Mouse (Mus musculus) cortical plate, adult 2 months (tissue): ENCODE results near the gene Mtf1. TPM values are rescaled to one million over a fixed set of nuclear protein-coding genes. Genes with fewer than 3 reads are reported as not detected.

Experiments
- H3K27ac ChIP-seq: fragments of 200-500 bp; 2 replicates; pipeline ENCODE4 v1.5.1; 2012; ENCODE audit warnings: low read length, control low read depth, inconsistent platforms; ENCODE audit not compliant: insufficient read depth
- H3K4me1 ChIP-seq: fragments of 200-500 bp; 2 replicates; pipeline ENCODE4 v1.6.1; 2011; ENCODE audit warnings: low read length; ENCODE audit not compliant: control insufficient read depth, insufficient read depth
- H3K4me3 ChIP-seq: fragments of 200-500 bp; 2 replicates; pipeline ENCODE4 v1.5.1; 2011; ENCODE audit warnings: mild to moderate bottlenecking, low read length, control low read depth; ENCODE audit not compliant: insufficient read depth
- CTCF ChIP-seq: fragments of 200-500 bp; IDR thresholded peaks from 2 replicates; pipeline ENCODE4 v1.5.1; 2011; ENCODE audit warnings: mild to moderate bottlenecking, control low read depth, low read length; ENCODE audit not compliant: insufficient read depth; ENCODE audit errors: extremely low read depth
- POLR2A ChIP-seq: fragments of 200-500 bp; IDR thresholded peaks from 2 replicates; pipeline ENCODE4 v1.6.1; 2011; ENCODE audit warnings: mild to moderate bottlenecking, low read length, control low read depth; ENCODE audit not compliant: insufficient read depth; ENCODE audit errors: extremely low read depth
- polyA plus RNA-seq: library from polyadenylated mRNA; depleted of rRNA; stranded (reverse); fragments of >200 nt; gene quantifications from 2 replicates; pipeline ENCODE4 v1.2.3, GENCODE M21; 2012

The Mtf1 gene
- polyA plus RNA-seq, 1 experiment = 13.2 TPM

GRCm38 (mm10) chr4:124792114-124792513 is 9.8 kb upstream of the Mtf1 start:
- Histone ChIP-seq H3K4me1 (no peaks in the 10 kb centered on the region), H3K4me3 (no peak overlapping the region), H3K27ac (no peak overlapping the region)
- TF ChIP-seq POLR2A (no peak), CTCF (no peak)

GRCm38 (mm10) chr4:124796141-124796540 is 5.8 kb upstream of the Mtf1 start:
- Histone ChIP-seq H3K4me1 (no peaks in the 10 kb centered on the region), H3K27ac (no peak overlapping the region), H3K4me3 (no peak overlapping the region)
- TF ChIP-seq CTCF (no peak), POLR2A (no peak)

- H3K27ac ChIP-seq = no peak overlapping the region
- H3K4me1 ChIP-seq = no peaks in the 10 kb centered on the region
- TF ChIP-seq POLR2A (no peak), CTCF (no peak)
- no peak overlapping the region for H3K4me3 ChIP-seq
These were observed 5.0 kb upstream of the Mtf1 start for GRCm38 (mm10) chr4:124796913-124797312.

GRCm38 (mm10) chr4:124802309-124803260 is 681 bp downstream of the Mtf1 start:
- peak overlapping the region; percentile 97 for H3K27ac ChIP-seq
- H3K4me1 ChIP-seq = peaks cover 2% of the 10 kb centered on the region; the same call in 1 of the 2 replicates
- peak overlapping the region; percentile 79 for H3K4me3 ChIP-seq
- TF ChIP-seq CTCF (no peak), POLR2A (peak; percentile 68; the same call in 1 of the 2 replicates)

GRCm38 (mm10) chr4:124803406-124803805 is 1.5 kb downstream of the Mtf1 start:
- H3K27ac ChIP-seq = no peak overlapping the region
- TF ChIP-seq POLR2A (no peak), CTCF (no peak)
- peaks cover 2% of the 10 kb centered on the region; the same call in 1 of the 2 replicates for H3K4me1 ChIP-seq
- H3K4me3 ChIP-seq = peak overlapping the region; percentile 79; the same call in 1 of the 2 replicates

- Histone ChIP-seq H3K27ac (no peak overlapping the region), H3K4me3 (no peak overlapping the region), H3K4me1 (peaks cover 8% of the 10 kb centered on the region)
- TF ChIP-seq CTCF (no peak), POLR2A (no peak)
These were observed 6.6 kb downstream of the Mtf1 start for GRCm38 (mm10) chr4:124808511-124808910.

- Histone ChIP-seq H3K27ac (no peak overlapping the region), H3K4me1 (peaks cover 7% of the 10 kb centered on the region), H3K4me3 (no peak overlapping the region)
- no peak for TF ChIP-seq CTCF
These were observed 7.4 kb downstream of the Mtf1 start for GRCm38 (mm10) chr4:124809136-124809883.

GRCm38 (mm10) chr4:124810056-124810455 is 8.2 kb downstream of the Mtf1 start:
- Histone ChIP-seq H3K4me3 (no peak overlapping the region), H3K4me1 (peaks cover 7% of the 10 kb centered on the region), H3K27ac (no peak overlapping the region)
- no peak for TF ChIP-seq POLR2A
- TF ChIP-seq CTCF = no peak

- H3K4me3 ChIP-seq = no peak overlapping the region
- H3K27ac ChIP-seq = peak overlapping the region; percentile 71
- H3K4me1 ChIP-seq = peaks cover 7% of the 10 kb centered on the region
- no peak for TF ChIP-seq CTCF
- TF ChIP-seq POLR2A = no peak
These were observed 9.6 kb downstream of the Mtf1 start for GRCm38 (mm10) chr4:124811347-124811975.

- TF ChIP-seq POLR2A (no peak), CTCF (no peak)
- Histone ChIP-seq H3K27ac (no peak overlapping the region), H3K4me3 (no peak overlapping the region), H3K4me1 (peaks cover 7% of the 10 kb centered on the region)
These were observed 14.0 kb downstream of the Mtf1 start for GRCm38 (mm10) chr4:124815901-124816300.
